Mouse (Mus musculus): ENCODE measurements at regions not wholly inside any gene's neighbourhood (a gene's known extent, or its start where the extent isn't known, plus 50 kb on each side); places are given as distances from the start of the nearest gene placed in this dataset.

- DNase-seq (ENCODE audit: extremely low spot score) = peak; percentile 49
Observed at GRCm38 (mm10) chr2:61453490-61454281, 124.7 kb upstream of the Tank start.

GRCm38 (mm10) chr2:61452581-61452980, 125.8 kb upstream of the Tank start:
- no peak for DNase-seq (ENCODE audit: extremely low spot score)

GRCm38 (mm10) chr2:61450731-61451130, 127.7 kb upstream of the Tank start:
- DNase-seq (ENCODE audit: extremely low spot score) = no peak

GRCm38 (mm10) chr2:61436591-61436990, 141.8 kb upstream of the Tank start:
- DNase-seq (ENCODE audit: extremely low spot score) = no peak

DNA sequence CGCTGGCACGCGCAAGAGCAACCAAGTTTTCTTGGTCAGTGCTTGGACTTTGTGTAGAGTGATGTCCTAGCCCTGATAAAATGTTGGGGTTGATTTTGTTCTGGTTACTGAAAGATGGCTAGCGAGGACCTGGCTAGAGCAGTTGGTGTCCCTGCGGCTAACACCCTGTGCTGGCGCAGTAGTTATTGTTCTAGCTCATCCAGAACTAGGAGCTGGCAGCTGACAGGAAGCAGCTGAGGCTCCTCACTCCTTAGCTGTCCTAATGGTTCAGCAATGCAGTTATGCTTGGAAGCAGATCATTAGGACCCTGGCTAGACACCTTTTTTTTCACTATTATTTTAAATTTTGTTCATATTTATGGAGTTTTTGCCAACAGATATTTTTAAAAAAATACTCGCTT, 170.5 kb upstream of the Tank start:
- DNase-seq (ENCODE audit: extremely low spot score) = no peak

GRCm38 (mm10) chr2:61406104-61406751, 172.2 kb upstream of the Tank start:
- no peak for DNase-seq (ENCODE audit: extremely low spot score)

DNA sequence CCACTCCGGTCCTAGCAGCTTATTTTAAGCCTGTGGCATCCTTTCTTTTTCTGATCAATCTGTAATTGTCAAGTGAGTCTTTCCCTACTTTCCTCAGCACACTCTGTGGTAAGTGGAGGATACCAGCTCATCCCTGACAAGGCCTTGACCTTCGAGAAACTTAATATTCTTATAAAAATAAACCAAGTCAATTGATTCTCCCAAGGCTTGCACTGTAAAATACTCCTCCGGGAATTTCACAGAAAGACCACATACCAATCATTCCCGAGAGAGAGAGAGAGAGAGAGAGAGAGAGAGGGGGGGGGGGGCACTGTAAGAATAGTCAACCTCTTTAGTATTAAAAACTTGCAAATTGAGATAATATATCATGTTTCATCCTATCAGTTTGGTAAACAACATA, 173.1 kb upstream of the Tank start:
- DNase-seq (ENCODE audit: extremely low spot score) = no peak

DNA sequence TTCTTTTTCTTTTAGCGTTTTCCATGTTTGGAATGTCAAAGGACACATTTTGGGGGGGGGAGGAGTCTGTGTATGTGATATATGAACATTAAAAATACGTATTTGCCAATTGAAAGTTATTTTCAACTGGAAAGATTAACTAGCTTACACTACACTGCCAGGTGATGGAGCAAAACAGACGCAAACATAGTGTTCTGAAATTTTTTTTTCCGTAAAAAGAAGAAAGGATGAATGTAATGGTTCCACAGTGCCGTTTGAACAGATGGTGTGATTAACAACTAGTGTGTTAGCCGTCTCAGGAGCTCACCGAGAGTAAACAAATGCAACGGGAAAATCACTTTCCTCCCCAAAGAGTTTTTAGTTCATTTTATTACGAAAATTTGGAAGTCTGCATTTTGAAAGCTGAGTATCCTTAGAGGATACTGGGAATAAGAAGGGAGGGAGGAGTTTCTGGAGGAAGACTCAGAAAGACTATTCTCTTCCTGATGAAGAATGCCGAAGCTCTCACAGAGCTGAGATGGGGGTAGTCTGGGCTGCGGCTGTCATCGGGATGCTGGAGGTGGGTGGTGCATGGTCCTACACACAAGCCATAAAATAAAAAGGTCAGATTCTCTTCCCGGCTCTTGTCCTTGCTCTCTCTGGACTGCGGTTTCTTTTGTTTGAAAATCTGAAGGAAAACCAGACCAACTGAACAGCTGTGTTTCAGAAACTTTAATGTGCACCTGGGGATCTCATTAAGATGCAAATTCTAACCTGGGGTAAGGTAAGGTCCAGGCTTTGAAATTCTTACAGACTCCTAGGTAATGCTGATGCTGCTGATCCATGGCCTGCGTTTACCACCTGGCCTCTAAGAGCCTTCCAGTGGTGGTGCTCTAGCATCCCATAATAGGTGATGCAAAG, 175.5 kb upstream of the Tank start:
- peak; percentile 31 for DNase-seq (ENCODE audit: extremely low spot score)

GRCm38 (mm10) chr2:61401636-61402587, 176.5 kb upstream of the Tank start:
- peak; percentile 84 for DNase-seq (ENCODE audit: extremely low spot score)

DNA sequence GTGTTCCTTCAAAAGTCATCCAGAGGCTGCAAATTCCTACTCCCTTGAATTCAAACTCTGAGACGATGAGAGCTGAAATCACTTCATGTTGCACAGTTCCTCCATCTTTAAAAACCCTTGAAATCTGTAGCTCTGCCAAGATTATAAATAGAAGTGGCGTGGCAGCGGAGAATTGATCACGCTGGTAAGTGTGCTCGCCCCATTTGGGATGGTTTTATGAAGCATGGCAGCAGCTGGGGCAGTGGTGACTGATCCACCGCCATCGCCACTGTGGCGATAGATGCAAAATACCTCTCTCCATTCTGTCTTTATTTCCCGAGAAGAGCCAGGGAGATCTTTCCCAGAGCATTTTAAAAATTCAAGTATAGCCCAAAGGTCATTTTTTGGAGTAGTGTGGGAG, 179.8 kb upstream of the Tank start:
- DNase-seq (ENCODE audit: extremely low spot score) = no peak

DNA sequence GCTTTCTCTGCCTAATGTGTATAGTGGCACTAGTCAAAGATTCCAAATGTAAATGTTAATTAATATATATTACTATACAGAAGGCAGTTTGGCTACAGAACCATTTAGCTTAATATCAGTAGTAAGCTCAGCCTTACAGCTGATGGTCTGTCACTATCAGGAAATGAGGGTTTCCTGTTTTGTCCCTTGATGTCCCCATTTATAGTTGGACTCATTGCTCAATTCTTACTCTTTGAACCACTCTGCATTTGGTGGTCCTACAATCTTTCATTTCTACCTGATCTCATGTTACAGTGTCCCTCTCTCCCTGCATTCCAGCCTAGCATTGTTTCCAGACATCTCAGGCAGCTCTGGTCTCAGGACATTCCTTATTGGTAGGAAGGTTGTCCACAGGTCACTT, 188.8 kb upstream of the Tank start:
- DNase-seq (ENCODE audit: extremely low spot score) = no peak

DNA sequence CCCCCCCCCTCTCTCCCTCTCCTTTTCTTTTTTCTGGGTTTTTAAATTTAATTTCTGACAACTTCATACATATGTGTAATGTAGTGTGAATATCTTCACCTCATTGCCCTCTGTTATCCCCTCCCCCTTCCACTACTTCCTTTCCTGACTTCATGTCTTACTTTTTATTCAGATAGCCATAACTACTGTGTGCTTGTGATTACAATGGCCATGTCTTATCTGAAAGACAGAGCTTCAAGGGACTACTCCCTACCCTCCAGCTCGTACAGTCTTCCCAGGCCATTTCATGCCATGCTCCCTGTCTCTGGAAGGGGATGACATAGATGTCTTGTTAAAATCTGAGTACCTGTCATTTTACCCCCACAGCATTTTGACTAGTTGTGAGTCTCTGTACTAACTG, 189.2 kb upstream of the Tank start:
- DNase-seq (ENCODE audit: extremely low spot score) = no peak

DNA sequence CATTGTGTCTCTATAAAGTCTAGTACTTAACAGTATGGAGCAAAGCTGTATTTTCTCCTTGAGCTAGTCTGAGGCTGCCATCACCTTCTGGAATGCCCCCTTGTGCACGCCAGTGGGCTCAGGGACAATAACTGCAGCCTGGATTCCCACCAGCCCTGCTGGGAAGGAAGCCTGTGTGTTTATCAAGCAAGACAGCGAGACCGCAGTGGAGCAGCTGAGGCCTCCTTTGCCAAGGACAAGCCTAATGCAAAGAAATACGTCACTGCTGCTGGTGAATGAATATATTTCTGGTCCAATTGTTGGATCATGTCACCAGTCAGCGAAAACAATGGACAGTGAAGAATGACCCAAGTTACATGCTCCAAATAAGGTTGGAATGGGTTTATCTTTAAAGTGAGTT, 190.8 kb upstream of the Tank start:
- DNase-seq (ENCODE audit: extremely low spot score) = no peak

DNA sequence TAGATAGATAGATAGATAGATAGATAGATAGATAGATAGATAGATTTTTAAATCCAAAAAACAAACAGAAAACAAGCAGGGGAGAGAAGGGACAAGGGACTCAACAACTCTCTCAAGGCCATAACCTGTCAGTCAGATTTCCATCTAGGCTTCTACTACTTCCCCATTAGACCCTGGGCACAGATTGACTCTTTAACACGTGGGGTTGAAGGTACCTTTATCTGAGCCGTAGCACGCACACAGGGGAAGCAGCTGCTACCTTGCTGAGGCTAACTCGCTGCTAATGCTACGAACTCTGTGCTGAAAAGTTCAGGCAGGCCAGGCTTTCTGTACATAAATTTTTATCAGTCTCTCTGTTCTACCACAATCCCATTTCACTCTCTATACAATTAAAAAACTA, 191.4 kb upstream of the Tank start:
- DNase-seq (ENCODE audit: extremely low spot score) = no peak

- DNase-seq (ENCODE audit: extremely low spot score) = no peak
Observed at GRCm38 (mm10) chr2:61384467-61384866, 193.9 kb upstream of the Tank start.

DNA sequence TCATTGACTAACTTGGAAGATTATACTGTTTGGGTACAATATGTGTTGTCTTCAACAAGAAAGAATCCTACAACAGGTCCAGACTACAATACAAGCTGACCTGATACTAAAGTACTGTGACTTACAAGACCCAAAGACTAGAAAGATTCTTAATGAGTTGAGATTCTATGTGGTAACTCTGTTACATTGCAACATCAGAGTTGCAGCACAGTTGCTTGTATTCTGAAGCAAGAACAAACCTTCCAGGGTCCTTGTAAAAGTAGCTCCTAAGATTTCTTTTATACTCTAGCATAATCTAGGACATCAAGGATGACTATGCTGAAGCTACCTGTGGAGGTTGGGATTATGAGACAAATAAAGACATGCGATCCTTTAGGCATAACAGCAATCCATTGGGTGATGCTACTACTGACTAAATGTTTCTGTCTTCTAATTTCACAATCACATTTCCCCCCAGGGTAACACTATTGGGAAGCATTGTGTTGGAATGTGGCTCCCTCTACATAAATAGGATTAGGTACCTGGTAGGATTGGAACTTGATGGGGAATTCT, 194.6 kb upstream of the Tank start:
- DNase-seq (ENCODE audit: extremely low spot score) = no peak

DNA sequence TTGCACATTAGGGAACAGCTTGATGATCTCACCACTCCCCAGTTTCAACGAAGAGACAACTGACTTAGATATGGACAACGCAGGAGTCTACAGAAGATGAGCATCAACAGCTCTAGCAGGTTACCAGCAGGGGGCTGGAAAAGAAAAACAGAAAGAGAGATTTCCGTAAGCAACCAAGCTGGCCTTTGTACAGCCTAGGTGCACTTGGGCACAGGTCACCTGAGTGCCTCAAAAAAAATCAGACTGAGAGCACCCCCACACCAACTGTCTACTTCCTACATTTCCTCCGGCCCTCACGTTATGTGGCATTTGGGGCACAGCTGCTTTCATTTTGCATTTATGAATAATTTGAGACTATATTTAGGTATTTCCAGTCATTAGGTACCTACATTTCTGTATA, 199.3 kb upstream of the Tank start:
- DNase-seq (ENCODE audit: extremely low spot score) = no peak

DNA sequence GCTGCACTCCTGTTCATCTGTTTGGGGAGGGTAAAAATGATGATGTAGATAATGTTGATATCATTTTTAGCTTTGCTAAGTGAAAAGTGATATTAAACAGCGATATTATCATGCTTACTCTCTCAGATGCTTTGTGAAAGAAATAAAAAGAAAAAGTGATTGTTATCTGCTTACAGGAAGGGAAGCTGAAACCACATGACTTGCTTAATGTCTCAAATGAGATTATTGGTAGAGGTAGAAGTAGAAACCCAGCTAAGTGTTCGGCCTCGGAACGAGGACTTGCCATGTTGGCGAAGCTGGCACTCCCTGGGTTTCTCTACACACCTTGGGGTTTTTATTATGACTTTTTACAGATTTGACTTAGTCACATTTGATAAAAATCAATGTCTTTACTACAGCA, 200.1 kb upstream of the Tank start:
- no peak for DNase-seq (ENCODE audit: extremely low spot score)

DNA sequence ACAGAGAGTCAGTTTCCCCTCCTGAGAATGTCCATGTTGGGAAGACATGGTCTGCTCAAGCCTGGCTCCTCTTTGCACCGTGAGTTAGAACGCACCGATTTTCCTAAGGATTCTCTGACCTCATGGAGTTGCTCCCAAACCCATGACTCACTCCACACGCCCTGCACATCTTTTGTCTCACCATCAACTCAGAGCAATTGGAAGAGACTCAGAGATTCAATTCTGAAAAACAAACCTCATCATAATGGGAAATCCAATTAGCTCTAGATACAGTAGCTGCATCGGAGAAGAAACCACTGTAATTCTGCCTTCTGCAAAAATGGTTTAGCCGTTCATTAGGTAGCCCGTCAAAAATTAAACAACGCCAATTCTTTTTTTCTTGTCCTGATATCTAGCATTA, 200.6 kb upstream of the Tank start:
- no peak for DNase-seq (ENCODE audit: extremely low spot score)

DNA sequence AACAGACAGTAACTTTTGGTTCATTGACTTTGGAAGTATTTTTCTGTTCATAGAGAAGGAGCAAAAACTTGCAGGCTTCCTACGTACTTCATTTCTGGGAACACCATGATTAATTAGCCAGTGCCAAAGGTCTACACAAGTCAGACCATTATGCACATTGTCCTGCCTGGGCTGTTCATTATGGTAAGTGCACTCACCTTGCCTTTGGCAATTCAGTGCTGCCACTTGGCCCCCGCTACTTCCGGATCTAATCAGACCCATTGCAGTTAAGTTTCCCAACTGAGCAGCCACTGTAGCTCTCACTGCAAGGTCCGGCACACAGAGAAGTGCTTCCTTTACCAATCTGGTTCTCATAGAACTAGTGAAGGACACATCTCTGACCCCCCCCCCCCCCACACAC, 215.8 kb upstream of the Tank start:
- no peak for DNase-seq (ENCODE audit: extremely low spot score)

- DNase-seq (ENCODE audit: extremely low spot score) = no peak
Observed at GRCm38 (mm10) chr2:61361394-61361793, 217.0 kb upstream of the Tank start.

Data from embryo, embryonic 9.5 days (tissue).